Mouse (Mus musculus) G1E (cell line): ENCODE data around the gene Gon7.

Experiments used
- CTCF ChIP-seq: IDR thresholded peaks from 2 replicates; pipeline ENCODE4 v1.5.1; 2012; ENCODE audit warnings: low read depth, low read length, inconsistent platforms, mixed read lengths
- GATA1 ChIP-seq: IDR thresholded peaks from 2 replicates; pipeline ENCODE4 v1.6.1; 2012; ENCODE audit warnings: borderline replicate concordance, low read length, inconsistent platforms, mixed read lengths
- GATA2 ChIP-seq: IDR thresholded peaks from 2 replicates; pipeline ENCODE4 v1.6.1; 2012; ENCODE audit warnings: low read depth, low read length, inconsistent platforms, borderline replicate concordance
- POLR2AphosphoS5 ChIP-seq: IDR thresholded peaks from 2 replicates; pipeline ENCODE4 v1.6.1; 2012; ENCODE audit warnings: low read depth, low read length, inconsistent platforms; ENCODE audit not compliant: insufficient replicate concordance

GRCm38 (mm10) chr12:102779452-102779851, 21.8 kb upstream of the Gon7 start:
- TF ChIP-seq CTCF (no peak), POLR2AphosphoS5 (no peak), GATA2 (no peak), GATA1 (no peak)
